Mouse (Mus musculus) olfactory bulb, adult 2 months (tissue): ENCODE results near the gene Srcap. TPM values are rescaled to one million over a fixed set of nuclear protein-coding genes. Genes with fewer than 3 reads are reported as not detected.

Source experiments
- H3K27ac ChIP-seq: fragments of 200-500 bp; 2 replicates; pipeline ENCODE4 v1.5.1; 2012; ENCODE audit warnings: low read depth, low read length; ENCODE audit not compliant: insufficient read depth
- H3K4me1 ChIP-seq: fragments of 200-500 bp; 2 replicates; pipeline ENCODE4 v1.6.1; 2012; ENCODE audit warnings: low read length; ENCODE audit not compliant: control insufficient read depth, insufficient read depth
- H3K4me3 ChIP-seq: fragments of 200-500 bp; 2 replicates; pipeline ENCODE4 v1.5.1; 2012; ENCODE audit warnings: mild to moderate bottlenecking, low read depth, low read length, moderate library complexity; ENCODE audit not compliant: insufficient read depth
- CTCF ChIP-seq: fragments of 200-500 bp; IDR thresholded peaks from 2 replicates; pipeline ENCODE4 v1.5.1; 2012; ENCODE audit warnings: low read depth, mild to moderate bottlenecking, low read length, moderate library complexity; ENCODE audit not compliant: insufficient read depth
- POLR2A ChIP-seq: fragments of 200-500 bp; IDR thresholded peaks from 2 replicates; pipeline ENCODE4 v1.6.1; 2012; ENCODE audit warnings: mild to moderate bottlenecking, low read depth, low read length, moderate library complexity; ENCODE audit not compliant: insufficient read depth
- WGBS: fragments of 180-500 bp; shearing (Covaris S2); methylation state at CpG from one replicate; pipeline ENCODE4 v1.1.7; 2018; 5-methylcytosine and 5-hydroxymethylcytosine counted together
- polyA plus RNA-seq: library from polyadenylated mRNA; stranded (reverse); fragments of >200 nt; gene quantifications from 2 replicates; pipeline ENCODE4 v1.2.4, GENCODE M21; 2012; ENCODE audit warnings: low replicate concordance; ENCODE audit not compliant: missing spikeins, insufficient read depth, insufficient read length

The Srcap gene
- polyA plus RNA-seq, 1 experiment = 110 TPM

DNA sequence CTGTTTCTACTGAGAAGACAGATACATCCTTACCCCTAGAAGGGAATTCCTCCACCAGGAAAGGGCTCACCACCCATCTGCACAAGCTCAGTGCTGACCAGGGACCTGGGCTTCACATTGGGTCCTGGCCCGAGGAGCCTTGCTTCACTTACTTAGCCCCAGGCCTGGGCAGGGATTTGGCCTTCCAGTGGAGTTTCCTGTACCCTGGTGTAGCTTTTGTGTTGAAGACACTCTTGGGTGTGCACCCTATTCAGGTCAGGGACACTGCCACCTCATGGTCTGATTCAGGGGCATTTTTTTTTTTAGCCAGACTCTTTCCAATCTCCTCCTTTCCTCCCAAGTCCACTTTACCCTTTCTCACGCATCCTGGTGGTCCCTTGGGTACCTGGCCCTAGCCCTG, 91.1 kb downstream of the Srcap start:
- 83% methylated on average over 2 of the region's 2 CpGs for WGBS
- Histone ChIP-seq H3K4me1 (no peaks in the 10 kb centered on the region), H3K27ac (no peak overlapping the region), H3K4me3 (no peak overlapping the region)
- TF ChIP-seq CTCF (no peak), POLR2A (no peak)

DNA sequence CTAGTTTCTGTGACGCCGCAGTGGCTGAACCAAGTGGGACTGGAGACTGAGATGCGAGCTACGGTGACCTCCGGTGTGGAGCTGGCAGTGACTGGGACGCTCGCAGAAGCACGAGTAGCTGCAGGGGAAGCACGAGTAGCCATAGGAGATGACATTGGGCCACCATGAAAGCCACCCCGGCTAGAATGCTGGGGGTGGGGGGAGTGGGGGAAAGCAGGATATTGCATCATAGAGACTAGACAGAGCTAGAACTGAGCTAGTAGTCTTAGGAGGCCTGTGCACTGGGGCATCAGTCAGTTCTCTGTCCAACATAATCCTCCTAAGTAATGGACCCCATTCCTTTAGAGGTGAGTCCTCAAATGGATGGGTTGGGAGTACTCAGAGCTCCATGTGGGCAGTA, 92.5 kb downstream of the Srcap start:
- Histone ChIP-seq H3K4me3 (no peak overlapping the region), H3K27ac (no peak overlapping the region), H3K4me1 (no peaks in the 10 kb centered on the region)
- no peak for TF ChIP-seq CTCF
- TF ChIP-seq POLR2A = no peak
- 90% methylated on average over 10 of the region's 10 CpGs for WGBS

DNA sequence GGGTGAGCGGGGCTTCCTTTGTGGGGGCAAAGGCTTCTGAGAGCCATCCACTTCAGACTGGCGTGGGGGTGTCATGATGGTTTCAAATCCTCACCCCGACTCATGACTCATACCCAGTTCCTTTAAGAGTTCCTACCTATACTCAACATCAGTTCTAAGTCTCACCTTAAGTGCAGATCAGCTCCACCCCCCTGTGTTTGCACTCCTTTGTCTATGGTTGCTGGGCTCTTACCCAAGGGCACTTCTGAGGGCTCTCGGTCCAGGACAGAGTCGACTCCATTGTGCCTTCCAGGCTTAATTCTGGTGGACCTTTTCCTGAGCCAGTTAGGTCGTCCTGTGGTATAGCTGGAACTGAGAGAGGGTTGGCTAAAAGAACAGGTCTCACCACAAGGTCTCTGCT, 95.4 kb downstream of the Srcap start:
- TF ChIP-seq CTCF (no peak), POLR2A (no peak)
- no peaks in the 10 kb centered on the region for H3K4me1 ChIP-seq
- no peak overlapping the region for H3K27ac ChIP-seq
- no peak overlapping the region for H3K4me3 ChIP-seq
- WGBS = 76% methylated on average over 6 of the region's 6 CpGs

Other genes with a start within 250 kb of the Srcap start
- not detected in 2 replicates for gene Sephs2, start 237.9 kb upstream of the Srcap start, polyA plus RNA-seq
- 156 TPM in 1 of 2 replicates, not detected in the other for gene Itgal, start 215.7 kb upstream of the Srcap start, polyA plus RNA-seq
- gene Zfp768, start 166.4 kb upstream of the Srcap start, polyA plus RNA-seq = not detected in 2 replicates
- not detected in 2 replicates for gene Zfp747, start 135.9 kb upstream of the Srcap start, polyA plus RNA-seq
- not detected in 2 replicates for gene 9130019O22Rik, start 124.8 kb upstream of the Srcap start, polyA plus RNA-seq
- gene E430018J23Rik, start 118.4 kb upstream of the Srcap start, polyA plus RNA-seq = not detected in 2 replicates
- gene Zfp764, start 105.2 kb upstream of the Srcap start, polyA plus RNA-seq = not detected in 2 replicates
- not detected in 2 replicates for gene Zfp688, start 89.9 kb upstream of the Srcap start, polyA plus RNA-seq
- not detected in 2 replicates for gene Zfp689, start 62.8 kb upstream of the Srcap start, polyA plus RNA-seq
- not detected in 2 replicates for gene Prr14, start 52.4 kb upstream of the Srcap start, polyA plus RNA-seq
- gene Fbrs, start 32.8 kb upstream of the Srcap start, polyA plus RNA-seq = not detected in 2 replicates
- gene Gm42715, start 7.6 kb downstream of the Srcap start, polyA plus RNA-seq = not detected in 2 replicates
- not detected in 2 replicates for gene Tmem265, start 49.4 kb downstream of the Srcap start, polyA plus RNA-seq
- not detected in 2 replicates for gene Phkg2, start 61.4 kb downstream of the Srcap start, polyA plus RNA-seq
- not detected in 2 replicates for gene Ccdc189, start 76.6 kb downstream of the Srcap start, polyA plus RNA-seq
- gene Rnf40, start 76.8 kb downstream of the Srcap start, polyA plus RNA-seq = 81.5 TPM in 1 of 2 replicates, not detected in the other
- not detected in 2 replicates for gene Zfp629, start 103.8 kb downstream of the Srcap start, polyA plus RNA-seq
- not detected in 2 replicates for gene Bcl7c, start 196.9 kb downstream of the Srcap start, polyA plus RNA-seq
- gene Ctf1, start 200.8 kb downstream of the Srcap start, polyA plus RNA-seq = not detected in 2 replicates
- not detected in 2 replicates for gene Ctf2, start 220.2 kb downstream of the Srcap start, polyA plus RNA-seq
- not detected in 2 replicates for gene Fbxl19, start 232.6 kb downstream of the Srcap start, polyA plus RNA-seq